10 mouse cellular contexts compared by ENCODE assay signal in genomic region chr5:93149969-93150777, GRCm38 (mm10). TPM values are rescaled to one million over a fixed set of nuclear protein-coding genes. Genes with fewer than 3 reads are reported as not detected.
A peak's percentile ranks its signal among the peaks of the same experiment; 100 is the strongest.
DNase-seq lines count a peak whose midpoint lies in the region; ATAC-seq lines count a peak whose summit lies in the region.
"Had no signal": no experiment of that assay in that cellular context is flagged by ENCODE, and none has a peak within 500 bp of the region (broad histone marks: within the 10 kb centered on the region; RNA-seq: fewer than 3 reads in every experiment).

No protein-coding gene starts in this region.

- H3K9ac ChIP-seq in midbrain, embryonic 12.5 days (replicated peaks): no peak overlapping the region
- no peak overlapping the region for H3K9ac ChIP-seq in midbrain, embryonic 11.5 days (ENCODE audit: low read length)
- no peak overlapping the region for H3K9ac ChIP-seq in kidney, embryonic 16.5 days (replicated peaks; ENCODE audit: low read length)
- H3K9ac ChIP-seq in stomach, embryonic 15.5 days: no peak overlapping the region

- no peak for ATAC-seq in midbrain, embryonic 12.5 days (ENCODE audit: low FRiP score, low read depth)
- no peak for ATAC-seq in midbrain, embryonic 11.5 days (ENCODE audit: low FRiP score)
- ATAC-seq in kidney, embryonic 16.5 days (ENCODE audit: low FRiP score, low TSS enrichment): no peak
- ATAC-seq in stomach, embryonic 15.5 days (ENCODE audit: insufficient read depth, low FRiP score, low read depth): no peak

- H3K4me3 ChIP-seq in midbrain, embryonic 12.5 days: no peak overlapping the region
- no peak overlapping the region for H3K4me3 ChIP-seq in midbrain, embryonic 11.5 days (ENCODE audit: low read depth, low read length)
- H3K4me3 ChIP-seq in kidney, embryonic 16.5 days (ENCODE audit: low read length): no peak overlapping the region
- H3K4me3 ChIP-seq in stomach, embryonic 15.5 days (replicated peaks): no peak overlapping the region

- no peaks in the 10 kb centered on the region for H3K27me3 ChIP-seq in midbrain, embryonic 12.5 days
- no peaks in the 10 kb centered on the region for H3K27me3 ChIP-seq in midbrain, embryonic 11.5 days (ENCODE audit: control insufficient read depth, insufficient read depth, low read length)
- H3K27me3 ChIP-seq in kidney, embryonic 16.5 days (ENCODE audit: insufficient read depth, low read length): no peaks in the 10 kb centered on the region
- no peaks in the 10 kb centered on the region for H3K27me3 ChIP-seq in stomach, embryonic 15.5 days (replicated peaks)

- peaks cover 25% of the 10 kb centered on the region for H3K4me1 ChIP-seq in midbrain, embryonic 12.5 days
- no peaks in the 10 kb centered on the region for H3K4me1 ChIP-seq in midbrain, embryonic 11.5 days (ENCODE audit: control insufficient read depth, insufficient read depth, low read length)
- H3K4me1 ChIP-seq in kidney, embryonic 16.5 days (ENCODE audit: insufficient read depth, low read length): peaks cover 49% of the 10 kb centered on the region
- H3K4me1 ChIP-seq in stomach, embryonic 15.5 days: peaks cover 20% of the 10 kb centered on the region

- WGBS in midbrain, embryonic 12.5 days: 86% methylated on average over 12 of the region's 12 CpGs
- 81% methylated on average over 12 of the region's 12 CpGs for WGBS in midbrain, embryonic 11.5 days
- WGBS in kidney, embryonic 16.5 days: 65% methylated on average over 12 of the region's 12 CpGs
- WGBS in stomach, embryonic 15.5 days: 53% methylated on average over 12 of the region's 12 CpGs

- H3K27ac ChIP-seq in midbrain, embryonic 12.5 days (replicated peaks): 0 out of 2 replicates have a peak overlapping the region, but pooled peaks have one; percentile 10
- H3K27ac ChIP-seq in midbrain, embryonic 11.5 days (ENCODE audit: low read depth, low read length): no peak overlapping the region
- peak overlapping the region; percentile 35; the same call in 1 of the 2 replicates for H3K27ac ChIP-seq in kidney, embryonic 16.5 days (ENCODE audit: low read length)
- peak overlapping the region; percentile 8; the same call in 1 of the 2 replicates for H3K27ac ChIP-seq in stomach, embryonic 15.5 days

- peaks cover 37% of the 10 kb centered on the region for H3K36me3 ChIP-seq in midbrain, embryonic 12.5 days
- H3K36me3 ChIP-seq in midbrain, embryonic 11.5 days (ENCODE audit: control insufficient read depth, insufficient read depth, low read length): peaks cover 5% of the 10 kb centered on the region; the same call in 1 of the 2 replicates
- H3K36me3 ChIP-seq in kidney, embryonic 16.5 days (ENCODE audit: insufficient read depth, low read length): peaks cover 15% of the 10 kb centered on the region; the same call in 1 of the 2 replicates
- 0 out of 2 replicates have a peak, but pooled peaks cover 4% of the 10 kb centered on the region for H3K36me3 ChIP-seq in stomach, embryonic 15.5 days

- H3K9me3 ChIP-seq in midbrain, embryonic 12.5 days: no peaks in the 10 kb centered on the region
- H3K9me3 ChIP-seq in midbrain, embryonic 11.5 days (ENCODE audit: control insufficient read depth, low read length): no peaks in the 10 kb centered on the region
- H3K9me3 ChIP-seq in kidney, embryonic 16.5 days (ENCODE audit: low read length): no peaks in the 10 kb centered on the region
- H3K9me3 ChIP-seq in stomach, embryonic 15.5 days: no peaks in the 10 kb centered on the region

- intact Hi-C loops in heart, postnatal 25 days (cut with DNase I): loop anchor here (2.0 kb wide), 1 partner anchor 17 kb away; no protein-coding TSS in a partner anchor
- intact Hi-C loops in left cerebral cortex, postnatal 25 days (cut with DNase I): no loop called here

- DNase-seq in heart, adult 11 months: peak; percentile 94
- no peak for DNase-seq in heart, postnatal 25 days (ENCODE audit: low spot score)
- no peak for DNase-seq in midbrain, embryonic 11.5 days (ENCODE audit: low spot score, missing footprints)
- DNase-seq in left cerebral cortex, postnatal 25 days (ENCODE audit: low spot score in 2 of 2): no peak
- DNase-seq in frontal cortex, adult 2 months (ENCODE audit: extremely low spot score in 1 of 2, low spot score in 1 of 2): no peak
- DNase-seq: cerebellum, adult 8-10 months had no signal

- no peak overlapping the region for H3K4me2 ChIP-seq in midbrain, embryonic 12.5 days (replicated peaks)
- H3K4me2 ChIP-seq in midbrain, embryonic 11.5 days: no peak overlapping the region
- no peak overlapping the region for H3K4me2 ChIP-seq in kidney, embryonic 16.5 days (replicated peaks; ENCODE audit: low read depth, low read length)
- H3K4me2 ChIP-seq in stomach, embryonic 15.5 days: no peak overlapping the region

RNA-seq across cellular contexts. Expression of gene Ccni, which starts 56.1 kb away (rescaled TPM):
- total RNA-seq in heart, postnatal 25 days (2021): 100 to 1,000 TPM; 178 to 183 TPM
- 166 and 193 TPM in 2 replicates for polyA plus RNA-seq in midbrain, embryonic 12.5 days (2016; fragmentation: Nextera tagmentation; extraction: Ambion mirVana)
- 159 and 170 TPM in 2 replicates for polyA plus RNA-seq in midbrain, embryonic 11.5 days (2014; fragmentation: Nextera tagmentation; extraction: Ambion mirVana)
- 97.3 and 113 TPM in 2 replicates for polyA plus RNA-seq in kidney, embryonic 16.5 days (2015; fragmentation: Nextera tagmentation; extraction: Ambion mirVana)
- polyA plus RNA-seq in stomach, embryonic 15.5 days (2015; fragmentation: Nextera tagmentation; extraction: Ambion mirVana): 84.3 and 93.5 TPM in 2 replicates
- total RNA-seq in left cerebral cortex, postnatal 25 days (2021): 100 to 1,000 TPM; 286 to 294 TPM
- 178 and 179 TPM in 2 replicates for polyA plus RNA-seq in frontal cortex, adult 2 months (2012; rRNA removed)

RNA-seq across cellular contexts. Expression of gene 2010109A12Rik, which starts 56.1 kb away (rescaled TPM):
- total RNA-seq in heart, postnatal 25 days (2021): under 1 TPM; 0.36 to 0.48 TPM
- 1.9 and 2.0 TPM in 2 replicates for polyA plus RNA-seq in midbrain, embryonic 12.5 days (2016; fragmentation: Nextera tagmentation; extraction: Ambion mirVana)
- 1.6 and 2.4 TPM in 2 replicates for polyA plus RNA-seq in midbrain, embryonic 11.5 days (2014; fragmentation: Nextera tagmentation; extraction: Ambion mirVana)
- polyA plus RNA-seq in kidney, embryonic 16.5 days (2015; fragmentation: Nextera tagmentation; extraction: Ambion mirVana): 0.95 and 2.9 TPM in 2 replicates
- polyA plus RNA-seq in stomach, embryonic 15.5 days (2015; fragmentation: Nextera tagmentation; extraction: Ambion mirVana): 1.5 and 1.7 TPM in 2 replicates
- under 1 TPM in 1 of 2 experiments, not detected in 1; 0.66 TPM for total RNA-seq in left cerebral cortex, postnatal 25 days (2021)
- 0.63 and 0.64 TPM in 2 replicates for polyA plus RNA-seq in frontal cortex, adult 2 months (2012; rRNA removed)
- polyA plus RNA-seq: large intestine, adult 2 months had no signal

RNA-seq across cellular contexts. Expression of gene Sept11, which starts 56.9 kb away (rescaled TPM):
- total RNA-seq in heart, postnatal 25 days (2021): 10 to 100 TPM; 35.0 to 35.2 TPM
- 260 and 272 TPM in 2 replicates for polyA plus RNA-seq in midbrain, embryonic 12.5 days (2016; fragmentation: Nextera tagmentation; extraction: Ambion mirVana)
- 251 and 269 TPM in 2 replicates for polyA plus RNA-seq in midbrain, embryonic 11.5 days (2014; fragmentation: Nextera tagmentation; extraction: Ambion mirVana)
- 216 and 232 TPM in 2 replicates for polyA plus RNA-seq in kidney, embryonic 16.5 days (2015; fragmentation: Nextera tagmentation; extraction: Ambion mirVana)
- 141 and 160 TPM in 2 replicates for polyA plus RNA-seq in stomach, embryonic 15.5 days (2015; fragmentation: Nextera tagmentation; extraction: Ambion mirVana)
- total RNA-seq in left cerebral cortex, postnatal 25 days (2021): 100 to 1,000 TPM; 195 to 212 TPM
- polyA plus RNA-seq in frontal cortex, adult 2 months (2012; rRNA removed): 140 and 147 TPM in 2 replicates
